Mouse (Mus musculus): Measurements from ENCODE around the gene Rps9. TPM values are rescaled to one million over a fixed set of nuclear protein-coding genes. Genes with fewer than 3 reads are reported as not detected.

Gene Rps9
- polyA plus RNA-seq, 1 experiment, result 1,031 TPM

Other genes with a start within 250 kb of the Rps9 start
- gene Tarm1, start 201.4 kb upstream of the Rps9 start, polyA plus RNA-seq (2012; rRNA removed), result 0.10 TPM in 1 of 2 replicates, not detected in the other
- gene Oscar, start 87.8 kb upstream of the Rps9 start, polyA plus RNA-seq (2012; rRNA removed), result 4.9 and 5.5 TPM in 2 replicates
- gene Ndufa3, start 86.6 kb upstream of the Rps9 start, polyA plus RNA-seq (2012; rRNA removed), result 302 and 306 TPM in 2 replicates
- 38.1 and 43.3 TPM in 2 replicates for gene Tfpt, start 74.1 kb upstream of the Rps9 start, polyA plus RNA-seq (2012; rRNA removed)
- 59.0 and 68.2 TPM in 2 replicates for gene Prpf31, start 74.0 kb upstream of the Rps9 start, polyA plus RNA-seq (2012; rRNA removed)
- 49.5 and 63.6 TPM in 2 replicates for gene Cnot3, start 58.7 kb upstream of the Rps9 start, polyA plus RNA-seq (2012; rRNA removed)
- 8.0 and 9.2 TPM in 2 replicates for gene Leng1, start 38.2 kb upstream of the Rps9 start, polyA plus RNA-seq (2012; rRNA removed)
- gene Tmc4, start 26.4 kb upstream of the Rps9 start, polyA plus RNA-seq (2012; rRNA removed), result 12.1 and 14.8 TPM in 2 replicates
- gene Tsen34, start 11.1 kb upstream of the Rps9 start, polyA plus RNA-seq (2012; rRNA removed), result 103 and 108 TPM in 2 replicates
- gene Mboat7, start 10.5 kb upstream of the Rps9 start, polyA plus RNA-seq (2012; rRNA removed), result 128 and 139 TPM in 2 replicates
- gene Pirb, start 16.4 kb downstream of the Rps9 start, polyA plus RNA-seq (2012; rRNA removed), result 0.38 and 0.48 TPM in 2 replicates
- not detected in 2 replicates for gene Gm15448, start 121.7 kb downstream of the Rps9 start, polyA plus RNA-seq (2012; rRNA removed)
- not detected in 2 replicates for gene Pira2, start 141.1 kb downstream of the Rps9 start, polyA plus RNA-seq (2012; rRNA removed)
- gene Gm14548, start 194.1 kb downstream of the Rps9 start, polyA plus RNA-seq (2012; rRNA removed), result not detected in 2 replicates
- 0.04 TPM in 1 of 2 replicates, not detected in the other for gene Lilra6, start 211.5 kb downstream of the Rps9 start, polyA plus RNA-seq (2012; rRNA removed)